Mouse (Mus musculus) thymus, adult 2 months (tissue): Measurements from ENCODE around the gene Rcan1.

Source experiments
- CTCF ChIP-seq: fragments of 200-500 bp; IDR thresholded peaks from 2 replicates; pipeline ENCODE4 v1.5.1; 2012; ENCODE audit warnings: mild to moderate bottlenecking, control low read depth, low read length, moderate library complexity, borderline replicate concordance; ENCODE audit not compliant: control insufficient read depth, poor library complexity, insufficient read depth; ENCODE audit errors: extremely low read depth
- POLR2A ChIP-seq: fragments of 200-500 bp; IDR thresholded peaks from 2 replicates; pipeline ENCODE4 v1.6.1; 2012; ENCODE audit warnings: mild to moderate bottlenecking, low read length, control low read depth, moderate library complexity; ENCODE audit not compliant: control insufficient read depth, poor library complexity, insufficient read depth; ENCODE audit errors: extremely low read depth

DNA sequence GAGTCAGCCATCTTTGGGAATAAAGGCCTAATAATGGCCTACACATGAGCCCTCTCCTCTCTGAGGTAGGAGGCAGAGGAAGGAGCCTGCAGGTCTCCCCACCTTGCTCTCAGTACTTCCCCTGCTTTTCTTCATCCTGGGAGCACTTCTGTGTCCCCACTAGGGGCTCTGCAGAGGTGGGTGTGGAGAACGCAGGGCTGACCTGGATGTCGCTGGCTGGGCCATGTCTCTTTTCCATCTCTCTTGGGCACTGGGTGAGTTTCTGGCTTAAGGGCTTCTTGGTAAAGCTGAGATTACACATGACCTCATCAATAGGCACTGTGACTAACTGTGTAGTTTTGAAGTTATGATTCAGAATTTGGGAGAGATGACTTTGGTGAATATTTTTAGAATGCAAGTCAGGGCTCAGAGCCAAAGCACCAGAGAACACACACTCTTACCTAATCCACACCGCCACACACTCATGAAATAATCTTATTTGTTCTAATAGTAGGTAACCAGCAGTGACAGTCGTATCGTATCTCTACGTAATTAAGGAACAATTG is 72.0 kb downstream of the Rcan1 start:
- no peak for TF ChIP-seq CTCF
- no peak for TF ChIP-seq POLR2A
